Mouse (Mus musculus) hindbrain, embryonic 11.5 days (tissue): ENCODE results near the gene Abr. TPM values are rescaled to one million over a fixed set of nuclear protein-coding genes. Genes with fewer than 3 reads are reported as not detected.

Source experiments
- ATAC-seq: fragments of 200-750 bp; cut with Nextera tagmentation; 2 replicates; pipeline ENCODE4 v1.8.0; 2017; ENCODE audit warnings: mild to moderate bottlenecking, moderate TSS enrichment, moderate library complexity; ENCODE audit not compliant: low FRiP score
- DNase-seq: peaks from one replicate; pipeline ENCODE4 v3.0.0-alpha.2; 2015; ENCODE audit warnings: low spot score
- H3K27ac ChIP-seq: fragments of 300-500 bp; sonication (generic); 2 replicates; pipeline ENCODE4 v1.5.1; 2014; ENCODE audit warnings: mild to moderate bottlenecking, low read depth, low read length
- H3K27me3 ChIP-seq: fragments of 300-500 bp; sonication (generic); 2 replicates; pipeline ENCODE4 v1.6.1; 2014; ENCODE audit warnings: mild to moderate bottlenecking, low read length, moderate library complexity, mixed read lengths; ENCODE audit not compliant: control insufficient read depth, insufficient read depth
- H3K36me3 ChIP-seq: fragments of 300-500 bp; sonication (generic); 2 replicates; pipeline ENCODE4 v1.6.1; 2014; ENCODE audit warnings: mild to moderate bottlenecking, low read length, moderate library complexity, mixed read lengths; ENCODE audit not compliant: control insufficient read depth, insufficient read depth
- H3K4me1 ChIP-seq: fragments of 300-500 bp; sonication (generic); replicated peaks from 2 replicates; pipeline ENCODE4 v1.6.1; 2014; ENCODE audit warnings: low read length, mixed read lengths; ENCODE audit not compliant: control insufficient read depth, insufficient read depth
- H3K4me2 ChIP-seq: fragments of 300-500 bp; sonication (generic); replicated peaks from 2 replicates; pipeline ENCODE4 v1.6.1; 2014; ENCODE audit warnings: mild to moderate bottlenecking, low read depth, low read length
- H3K4me3 ChIP-seq: fragments of 300-500 bp; sonication (generic); 2 replicates; pipeline ENCODE4 v1.5.1; 2014; ENCODE audit warnings: low read depth, low read length
- H3K9ac ChIP-seq: fragments of 300-500 bp; sonication (generic); 2 replicates; pipeline ENCODE4 v1.6.1; 2014; ENCODE audit warnings: low read depth, low read length
- H3K9me3 ChIP-seq: fragments of 300-500 bp; sonication (generic); 2 replicates; pipeline ENCODE4 v1.6.1; 2016; ENCODE audit warnings: low read length; ENCODE audit not compliant: control insufficient read depth
- WGBS: fragments of 180-500 bp; shearing (Covaris S2); extraction: QIAGEN DNeasy Blood & Tissue Kit; methylation state at CpG from one replicate; pipeline ENCODE4 v1.1.7; 2014; 5-methylcytosine and 5-hydroxymethylcytosine counted together
- polyA plus RNA-seq: library from polyadenylated mRNA; unstranded; fragments of >200 nt; fragmentation: Nextera tagmentation; extraction: Ambion mirVana; gene quantifications from 2 replicates; pipeline ENCODE4 v1.2.1, GENCODE M21; 2014

The Abr gene
- polyA plus RNA-seq, 1 experiment from 2014 or later: 35.8 TPM

DNA sequence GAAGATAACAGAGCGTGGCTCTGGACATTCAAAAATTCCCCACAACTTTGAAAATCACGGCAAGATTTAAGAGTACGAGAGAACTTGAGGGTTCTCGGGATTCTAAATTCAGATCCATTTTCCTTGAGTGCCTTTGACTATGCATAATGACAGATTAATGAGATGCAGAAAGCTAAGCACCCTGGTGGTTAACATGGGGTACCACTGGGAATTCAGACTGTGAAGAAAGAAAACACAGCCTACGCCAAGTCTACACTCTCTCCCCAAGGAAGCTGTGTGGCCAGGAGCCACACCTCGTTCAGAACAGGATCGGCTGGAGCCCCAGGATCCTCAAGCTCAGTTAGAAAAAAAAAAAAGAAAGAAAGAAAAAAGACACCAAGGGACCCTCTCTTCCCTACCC lies 229.6 kb downstream of the Abr start:
- Histone ChIP-seq H3K4me3 (no peak overlapping the region), H3K9ac (no peak overlapping the region), H3K4me2 (no peak overlapping the region), H3K27ac (no peak overlapping the region), H3K36me3 (no peaks in the 10 kb centered on the region), H3K9me3 (no peaks in the 10 kb centered on the region), H3K4me1 (no peaks in the 10 kb centered on the region; the same call in 1 of the 2 replicates), H3K27me3 (no peaks in the 10 kb centered on the region)
- no peak for ATAC-seq
- WGBS: 85% methylated on average over 7 of the region's 7 CpGs
- no peak for DNase-seq

DNA sequence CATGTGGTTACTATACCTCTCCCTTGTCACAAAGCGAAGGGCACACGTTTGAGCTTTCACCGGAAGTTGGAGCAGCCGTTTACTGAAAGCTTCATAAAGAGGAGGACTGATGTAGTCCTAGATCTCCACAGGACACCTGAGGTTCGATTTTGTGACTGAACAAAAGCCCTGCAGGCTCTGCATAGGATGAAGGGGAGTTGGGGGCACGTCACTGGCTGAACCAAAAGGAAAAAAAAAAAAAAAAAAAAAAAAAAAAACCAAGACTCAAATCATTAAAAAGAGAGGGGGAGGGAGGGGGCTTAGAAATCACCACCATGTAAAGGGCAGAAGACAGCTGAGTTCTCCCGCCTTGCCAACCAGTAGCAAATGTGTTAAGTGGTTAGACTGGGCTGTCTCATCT lies 233.4 kb downstream of the Abr start:
- H3K4me3 ChIP-seq: no peak overlapping the region
- no peaks in the 10 kb centered on the region for H3K9me3 ChIP-seq
- ATAC-seq: no peak
- no peaks in the 10 kb centered on the region for H3K27me3 ChIP-seq
- no peak overlapping the region for H3K9ac ChIP-seq
- 16% methylated on average over 7 of the region's 7 CpGs for WGBS
- peaks cover 3% of the 10 kb centered on the region for H3K4me1 ChIP-seq
- no peak overlapping the region for H3K4me2 ChIP-seq
- peak; percentile 25 for DNase-seq
- no peak overlapping the region for H3K27ac ChIP-seq
- H3K36me3 ChIP-seq: no peaks in the 10 kb centered on the region

DNA sequence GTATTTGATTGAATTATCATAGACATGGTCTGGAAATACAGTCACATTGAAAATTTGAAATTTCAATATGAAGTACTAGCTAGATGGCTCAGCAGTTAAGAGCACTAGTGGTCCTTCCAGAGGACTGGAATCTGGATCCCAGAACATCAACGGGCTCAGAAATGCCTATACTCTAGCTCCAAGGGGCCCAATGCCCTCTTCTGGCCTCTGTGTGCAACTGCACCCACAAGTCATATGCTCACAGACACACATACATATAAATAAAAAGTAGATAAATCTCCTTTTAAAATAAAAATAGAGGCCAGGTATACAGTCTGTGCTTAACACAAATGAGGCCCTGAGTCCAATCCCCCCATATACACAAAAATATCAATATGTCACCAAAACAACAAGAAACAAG lies 235.0 kb downstream of the Abr start:
- DNase-seq (no peak), ATAC-seq (no peak)
- 86% methylated on average over 1 of the region's 1 CpGs for whole genome bisulfite sequencing
- H3K27ac ChIP-seq: no peak overlapping the region
- no peaks in the 10 kb centered on the region for H3K36me3 ChIP-seq
- H3K9me3 ChIP-seq: no peaks in the 10 kb centered on the region
- H3K9ac ChIP-seq: no peak overlapping the region
- no peak overlapping the region for H3K4me2 ChIP-seq
- no peaks in the 10 kb centered on the region for H3K27me3 ChIP-seq
- no peak overlapping the region for H3K4me3 ChIP-seq
- H3K4me1 ChIP-seq: peaks cover 6% of the 10 kb centered on the region

DNA sequence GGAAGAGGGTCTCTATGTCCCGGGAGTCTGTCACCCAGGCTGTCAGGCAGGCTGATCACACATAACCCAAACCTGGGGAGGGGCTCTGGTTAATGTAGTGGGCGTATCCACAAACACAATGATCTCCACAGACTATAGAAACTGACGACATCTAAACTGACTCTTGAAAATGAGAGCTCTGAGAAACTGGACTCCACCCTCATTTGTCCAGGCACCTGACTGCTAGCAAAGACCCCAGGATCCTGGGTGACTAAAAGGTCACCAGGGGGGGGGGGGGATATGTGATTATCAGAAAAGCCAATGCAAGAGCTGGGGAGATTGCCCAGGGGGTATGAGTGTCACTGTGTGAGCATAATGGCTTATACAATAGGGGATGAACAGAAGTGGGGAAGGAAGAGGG lies 236.4 kb downstream of the Abr start:
- Histone ChIP-seq H3K27me3 (no peaks in the 10 kb centered on the region), H3K9ac (no peak overlapping the region), H3K27ac (no peak overlapping the region), H3K9me3 (no peaks in the 10 kb centered on the region), H3K4me2 (no peak overlapping the region), H3K4me3 (no peak overlapping the region), H3K36me3 (no peaks in the 10 kb centered on the region), H3K4me1 (peaks cover 6% of the 10 kb centered on the region)
- DNase-seq (no peak), ATAC-seq (0 out of 2 replicates have a peak, but pooled peaks have one; percentile 35)
- 37% methylated on average over 3 of the region's 3 CpGs for WGBS

DNA sequence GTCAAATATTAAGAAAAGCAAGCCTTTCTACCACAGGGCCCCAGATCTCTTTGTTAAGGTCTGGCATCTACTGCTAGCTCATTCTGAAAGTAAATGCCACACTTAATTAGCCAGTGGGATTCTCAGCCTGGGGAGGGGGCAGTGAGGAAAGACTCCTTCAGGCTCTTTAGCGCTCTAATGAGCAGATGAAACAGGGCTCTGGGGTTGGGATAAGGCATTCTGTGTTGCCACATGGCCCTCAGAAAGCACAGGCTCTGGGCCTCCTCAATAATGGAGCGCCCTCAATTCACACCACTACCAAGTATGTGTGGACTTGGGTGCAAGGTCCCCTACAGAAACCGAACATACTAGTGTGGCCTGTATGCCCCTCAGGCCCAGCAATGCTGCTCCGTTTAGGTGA lies 237.1 kb downstream of the Abr start:
- H3K27me3 ChIP-seq: no peaks in the 10 kb centered on the region
- H3K36me3 ChIP-seq: no peaks in the 10 kb centered on the region
- peaks cover 6% of the 10 kb centered on the region for H3K4me1 ChIP-seq
- ATAC-seq (no peak), DNase-seq (no peak)
- no peaks in the 10 kb centered on the region for H3K9me3 ChIP-seq
- peak overlapping the region; percentile 58 for H3K27ac ChIP-seq
- no peak overlapping the region for H3K4me3 ChIP-seq
- WGBS: 75% methylated on average over 4 of the region's 4 CpGs
- H3K9ac ChIP-seq: no peak overlapping the region
- no peak overlapping the region for H3K4me2 ChIP-seq

DNA sequence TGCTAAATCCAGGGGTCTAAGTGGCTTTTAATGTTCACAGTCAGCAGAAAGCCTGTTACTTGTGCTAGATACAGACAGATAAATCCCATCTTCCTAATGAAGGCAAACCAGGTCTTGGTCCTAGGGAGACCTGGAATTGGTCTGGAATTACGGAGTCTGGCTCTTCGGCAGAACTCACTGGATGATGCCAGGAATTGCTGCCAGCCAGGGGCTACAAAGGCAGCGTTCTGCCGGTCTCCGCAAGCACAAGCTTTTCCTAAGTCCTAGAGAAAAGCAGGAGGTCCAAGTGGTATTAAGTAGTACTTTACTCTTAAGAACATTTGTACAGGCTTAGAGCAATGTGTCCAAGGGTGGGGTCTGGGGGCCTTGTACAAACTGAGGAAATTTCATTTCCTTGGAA lies 237.8 kb downstream of the Abr start:
- DNase-seq (no peak), ATAC-seq (no peak)
- Histone ChIP-seq H3K9me3 (no peaks in the 10 kb centered on the region), H3K27me3 (no peaks in the 10 kb centered on the region), H3K4me2 (no peak overlapping the region), H3K9ac (no peak overlapping the region), H3K36me3 (no peaks in the 10 kb centered on the region), H3K4me1 (peaks cover 6% of the 10 kb centered on the region), H3K27ac (no peak overlapping the region), H3K4me3 (no peak overlapping the region)
- 91% methylated on average over 5 of the region's 5 CpGs for WGBS

DNA sequence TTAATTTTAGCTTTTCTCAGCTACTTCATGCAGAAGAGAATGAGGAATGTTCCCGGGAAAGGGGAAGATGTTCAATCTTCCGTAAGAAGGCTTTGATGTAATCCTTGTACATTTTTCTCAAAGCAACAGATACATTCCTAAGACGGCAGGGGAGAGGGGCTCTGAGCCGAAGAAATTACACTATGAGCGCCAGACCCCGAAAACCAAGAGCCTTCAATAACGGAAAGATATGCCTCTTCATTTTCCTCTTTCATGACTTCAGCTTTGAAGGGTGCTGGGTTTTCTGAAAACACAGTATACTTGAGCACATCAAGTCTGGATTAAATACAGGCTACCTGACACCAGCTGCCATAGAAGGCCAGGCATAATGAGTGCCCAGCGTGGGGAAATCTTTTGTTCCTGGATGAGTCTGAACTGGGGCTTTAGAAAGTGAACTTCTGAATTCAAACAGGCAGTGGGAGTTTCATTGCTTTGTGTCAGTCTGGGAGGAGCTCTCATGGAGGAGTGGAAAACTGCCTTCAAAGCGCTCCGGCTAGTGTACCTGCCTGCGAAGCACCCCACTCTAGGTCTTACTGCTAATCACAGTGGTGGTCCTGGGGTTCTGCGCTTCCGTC lies 239.3 kb downstream of the Abr start:
- Histone ChIP-seq H3K9me3 (no peaks in the 10 kb centered on the region), H3K4me3 (no peak overlapping the region), H3K9ac (no peak overlapping the region), H3K4me2 (no peak overlapping the region), H3K27ac (no peak overlapping the region), H3K4me1 (peaks cover 6% of the 10 kb centered on the region), H3K27me3 (no peaks in the 10 kb centered on the region), H3K36me3 (no peaks in the 10 kb centered on the region)
- ATAC-seq (no peak), DNase-seq (no peak)
- 33% methylated on average over 13 of the region's 13 CpGs for WGBS

DNA sequence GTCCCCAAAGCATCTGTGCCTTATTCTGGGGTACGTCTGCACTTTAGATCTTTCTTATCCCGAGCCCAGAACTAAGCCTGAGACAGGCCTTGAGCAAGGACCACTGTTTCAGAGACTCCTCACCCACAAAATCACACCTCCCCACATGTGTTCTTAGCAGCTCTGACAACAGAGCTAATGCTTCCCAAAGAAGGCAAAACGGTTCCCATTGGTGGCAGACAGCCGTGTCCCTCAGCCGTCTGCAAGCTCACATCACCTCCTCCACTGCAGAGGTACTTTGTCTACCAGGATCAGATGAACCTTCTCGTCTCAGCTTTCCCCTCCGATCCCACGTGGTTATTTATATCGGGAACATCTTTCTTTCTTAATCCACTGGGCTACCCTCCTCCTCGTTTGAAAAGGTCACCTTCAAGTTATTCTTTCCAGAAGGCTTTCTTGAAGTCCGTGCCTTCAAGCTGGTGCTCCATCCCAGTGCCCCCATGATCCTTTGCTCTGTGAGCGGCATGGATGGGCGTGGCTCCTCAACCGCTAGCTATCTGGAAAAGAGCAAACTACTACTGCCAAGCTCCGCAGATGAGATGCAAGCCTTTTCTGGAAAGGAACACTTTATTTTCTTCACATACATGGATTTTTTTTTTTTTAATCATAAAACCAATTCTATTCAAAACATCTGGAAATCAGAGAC lies 240.8 kb downstream of the Abr start:
- WGBS: 86% methylated on average over 15 of the region's 15 CpGs
- Histone ChIP-seq H3K4me2 (no peak overlapping the region), H3K4me3 (no peak overlapping the region), H3K9me3 (no peaks in the 10 kb centered on the region), H3K4me1 (peaks cover 6% of the 10 kb centered on the region), H3K27me3 (no peaks in the 10 kb centered on the region), H3K36me3 (no peaks in the 10 kb centered on the region), H3K27ac (no peak overlapping the region), H3K9ac (no peak overlapping the region)
- DNase-seq (no peak), ATAC-seq (no peak)

DNA sequence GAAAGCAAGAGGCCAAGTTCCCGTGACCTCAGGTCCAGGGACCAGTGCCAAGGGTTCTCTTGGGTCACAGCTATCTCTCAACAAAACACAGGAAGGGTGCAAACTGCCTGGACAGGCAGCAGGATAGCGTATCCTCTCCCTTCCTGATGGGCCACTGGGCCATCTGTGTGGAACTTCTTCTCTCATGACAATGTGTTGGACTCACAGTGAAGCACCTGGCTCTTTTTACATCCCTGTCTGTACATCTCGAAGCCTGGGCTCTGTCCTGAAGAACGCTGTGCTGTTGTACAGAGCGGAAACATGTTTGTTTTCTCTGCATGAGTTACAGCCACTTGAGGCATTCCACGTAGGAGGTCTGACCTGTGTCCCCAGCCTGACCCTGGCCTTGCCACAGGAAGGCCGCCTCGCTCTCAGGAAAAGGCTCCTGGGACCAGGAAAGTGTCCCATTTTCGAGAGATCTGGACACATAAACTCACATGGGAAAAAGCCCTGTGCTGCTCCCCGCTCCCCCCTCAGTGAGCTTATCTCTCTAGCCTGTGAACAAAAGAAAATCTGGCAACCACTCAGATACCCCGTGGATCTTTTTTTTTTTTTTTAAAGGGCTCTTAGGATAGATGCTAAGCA lies 242.1 kb downstream of the Abr start:
- ATAC-seq (no peak), DNase-seq (no peak)
- no peak overlapping the region for H3K4me3 ChIP-seq
- no peak overlapping the region for H3K4me2 ChIP-seq
- no peaks in the 10 kb centered on the region for H3K27me3 ChIP-seq
- H3K9ac ChIP-seq: no peak overlapping the region
- no peak overlapping the region for H3K27ac ChIP-seq
- H3K4me1 ChIP-seq: peaks cover 4% of the 10 kb centered on the region; the same call in 1 of the 2 replicates
- H3K36me3 ChIP-seq: no peaks in the 10 kb centered on the region
- no peaks in the 10 kb centered on the region for H3K9me3 ChIP-seq
- WGBS: 44% methylated on average over 11 of the region's 11 CpGs
